Mouse (Mus musculus) kidney, embryonic 14.5 days (tissue): ENCODE data around the gene Nkiras2. TPM values are rescaled to one million over a fixed set of nuclear protein-coding genes. Genes with fewer than 3 reads are reported as not detected.
"Not testable (repeated sequence)": the region's sequence is repeated elsewhere in the genome, so short reads cannot be mapped to it uniquely, and the experiment has no call there.

Source experiments
- ATAC-seq: fragments of 200-750 bp; cut with Nextera tagmentation; 2 replicates; pipeline ENCODE4 v1.8.0; 2017; ENCODE audit warnings: moderate number of reproducible peaks, mild to moderate bottlenecking, moderate TSS enrichment, moderate library complexity; ENCODE audit not compliant: low FRiP score, low TSS enrichment
- H3K27ac ChIP-seq: fragments of 300-500 bp; sonication (generic); 2 replicates; pipeline ENCODE4 v1.5.1; 2014; ENCODE audit warnings: low read depth, mild to moderate bottlenecking, low read length, moderate library complexity, mixed read lengths
- H3K27me3 ChIP-seq: fragments of 300-500 bp; sonication (generic); 2 replicates; pipeline ENCODE4 v1.6.1; 2014; ENCODE audit warnings: mild to moderate bottlenecking, low read length; ENCODE audit not compliant: control insufficient read depth, insufficient read depth
- H3K36me3 ChIP-seq: fragments of 300-500 bp; sonication (generic); 2 replicates; pipeline ENCODE4 v1.6.1; 2014; ENCODE audit warnings: low read length, mixed read lengths; ENCODE audit not compliant: control insufficient read depth, insufficient read depth
- H3K4me1 ChIP-seq: fragments of 300-500 bp; sonication (generic); 2 replicates; pipeline ENCODE4 v1.6.1; 2014; ENCODE audit warnings: low read length, mixed read lengths; ENCODE audit not compliant: control insufficient read depth, insufficient read depth
- H3K4me2 ChIP-seq: fragments of 300-500 bp; sonication (generic); replicated peaks from 2 replicates; pipeline ENCODE4 v1.6.1; 2014; ENCODE audit warnings: low read depth, mild to moderate bottlenecking, low read length
- H3K4me3 ChIP-seq: fragments of 300-500 bp; sonication (generic); 2 replicates; pipeline ENCODE4 v1.5.1; 2014; ENCODE audit warnings: mild to moderate bottlenecking, low read length
- H3K9ac ChIP-seq: fragments of 300-500 bp; sonication (generic); 2 replicates; pipeline ENCODE4 v1.6.1; 2014; ENCODE audit warnings: low read depth, mild to moderate bottlenecking, low read length, moderate library complexity
- H3K9me3 ChIP-seq: fragments of 300-500 bp; sonication (generic); 2 replicates; pipeline ENCODE4 v1.6.1; 2016; ENCODE audit warnings: low read length; ENCODE audit not compliant: control insufficient read depth
- WGBS: fragments of 180-500 bp; shearing (Covaris S2); extraction: QIAGEN DNeasy Blood & Tissue Kit; methylation state at CpG from one replicate; pipeline ENCODE4 v1.1.7; 2014; 5-methylcytosine and 5-hydroxymethylcytosine counted together
- polyA plus RNA-seq: library from polyadenylated mRNA; unstranded; fragments of >200 nt; fragmentation: Nextera tagmentation; extraction: Ambion mirVana; gene quantifications from 2 replicates; pipeline ENCODE4 v1.2.1, GENCODE M21; 2014

Gene Nkiras2
- polyA plus RNA-seq, 1 experiment from 2014 or later: 67.6 TPM

- Histone ChIP-seq H3K27ac (no peak overlapping the region), H3K4me1 (no peaks in the 10 kb centered on the region), H3K4me3 (no peak overlapping the region), H3K9ac (no peak overlapping the region), H3K9me3 (no peaks in the 10 kb centered on the region), H3K4me2 (no peak overlapping the region), H3K36me3 (peaks cover 48% of the 10 kb centered on the region; the same call in 1 of the 2 replicates), H3K27me3 (no peaks in the 10 kb centered on the region)
- 64% methylated on average over 8 of the region's 8 CpGs for WGBS
- ATAC-seq: no peak
These were observed 41.0 kb upstream of the Nkiras2 start for GRCm38 (mm10) chr11:100577852-100578599.

- Histone ChIP-seq H3K4me2 (no peak overlapping the region), H3K4me1 (no peaks in the 10 kb centered on the region), H3K27ac (no peak overlapping the region), H3K4me3 (no peak overlapping the region), H3K36me3 (peaks cover 59% of the 10 kb centered on the region), H3K27me3 (no peaks in the 10 kb centered on the region), H3K9me3 (no peaks in the 10 kb centered on the region), H3K9ac (no peak overlapping the region)
- 89% methylated on average over 9 of the region's 9 CpGs for WGBS
- ATAC-seq: no peak
These were observed 39.8 kb upstream of the Nkiras2 start for GRCm38 (mm10) chr11:100579116-100579799.

- no peak; the same call in 1 of the 2 replicates for ATAC-seq
- Histone ChIP-seq H3K36me3 (peaks cover 70% of the 10 kb centered on the region), H3K27ac (no peak overlapping the region), H3K4me1 (no peaks in the 10 kb centered on the region), H3K4me2 (no peak overlapping the region), H3K27me3 (no peaks in the 10 kb centered on the region), H3K9ac (no peak overlapping the region), H3K9me3 (no peaks in the 10 kb centered on the region), H3K4me3 (no peak overlapping the region)
- WGBS: 55% methylated on average over 13 of the region's 13 CpGs
These were observed 38.8 kb upstream of the Nkiras2 start for GRCm38 (mm10) chr11:100580275-100580674.

- no peak overlapping the region for H3K4me3 ChIP-seq
- H3K9ac ChIP-seq: no peak overlapping the region
- H3K36me3 ChIP-seq: peaks cover 84% of the 10 kb centered on the region
- no peaks in the 10 kb centered on the region for H3K4me1 ChIP-seq
- ATAC-seq: no peak
- H3K4me2 ChIP-seq: no peak overlapping the region
- 75% methylated on average over 4 of the region's 4 CpGs for WGBS
- no peak overlapping the region for H3K27ac ChIP-seq
- no peaks in the 10 kb centered on the region for H3K27me3 ChIP-seq
- H3K9me3 ChIP-seq: no peaks in the 10 kb centered on the region
These were observed 37.3 kb upstream of the Nkiras2 start for GRCm38 (mm10) chr11:100581756-100582155.

GRCm38 (mm10) chr11:100582413-100582812, 36.6 kb upstream of the Nkiras2 start:
- not testable (repeated sequence) for H3K4me2 ChIP-seq, H3K9ac ChIP-seq, H3K27me3 ChIP-seq, H3K27ac ChIP-seq, ATAC-seq, H3K4me1 ChIP-seq, H3K9me3 ChIP-seq, H3K4me3 ChIP-seq
- WGBS: 100% methylated on average over 1 of the region's 1 CpGs
- peaks cover 91% of the 10 kb centered on the region for H3K36me3 ChIP-seq

GRCm38 (mm10) chr11:100582836-100583235, 36.2 kb upstream of the Nkiras2 start:
- H3K9ac ChIP-seq: no peak overlapping the region
- ATAC-seq: no peak
- H3K9me3 ChIP-seq: no peaks in the 10 kb centered on the region
- no peaks in the 10 kb centered on the region for H3K4me1 ChIP-seq
- peaks cover 93% of the 10 kb centered on the region for H3K36me3 ChIP-seq
- no peak overlapping the region for H3K27ac ChIP-seq
- no peak overlapping the region for H3K4me2 ChIP-seq
- WGBS: 92% methylated on average over 2 of the region's 2 CpGs
- H3K4me3 ChIP-seq: no peak overlapping the region
- no peaks in the 10 kb centered on the region for H3K27me3 ChIP-seq

GRCm38 (mm10) chr11:100584561-100584961, 34.5 kb upstream of the Nkiras2 start:
- 89% methylated on average over 7 of the region's 7 CpGs for WGBS
- peaks cover 96% of the 10 kb centered on the region for H3K36me3 ChIP-seq
- H3K9me3 ChIP-seq: no peaks in the 10 kb centered on the region
- no peak overlapping the region for H3K4me2 ChIP-seq
- ATAC-seq: no peak
- no peaks in the 10 kb centered on the region for H3K4me1 ChIP-seq
- H3K27ac ChIP-seq: no peak overlapping the region
- H3K9ac ChIP-seq: no peak overlapping the region
- H3K27me3 ChIP-seq: no peaks in the 10 kb centered on the region
- no peak overlapping the region for H3K4me3 ChIP-seq

GRCm38 (mm10) chr11:100585148-100585547, 33.9 kb upstream of the Nkiras2 start:
- no peak for ATAC-seq
- 95% methylated on average over 3 of the region's 3 CpGs for WGBS
- H3K4me1 ChIP-seq: no peaks in the 10 kb centered on the region
- no peak overlapping the region for H3K9ac ChIP-seq
- no peaks in the 10 kb centered on the region for H3K27me3 ChIP-seq
- no peak overlapping the region for H3K4me3 ChIP-seq
- H3K36me3 ChIP-seq: peaks cover 98% of the 10 kb centered on the region
- no peaks in the 10 kb centered on the region for H3K9me3 ChIP-seq
- H3K4me2 ChIP-seq: no peak overlapping the region
- no peak overlapping the region for H3K27ac ChIP-seq

- Histone ChIP-seq H3K36me3 (peaks cover 97% of the 10 kb centered on the region), H3K4me3 (no peak overlapping the region), H3K27me3 (no peaks in the 10 kb centered on the region), H3K27ac (no peak overlapping the region), H3K9ac (no peak overlapping the region), H3K4me2 (no peak overlapping the region), H3K9me3 (no peaks in the 10 kb centered on the region), H3K4me1 (no peaks in the 10 kb centered on the region)
- 94% methylated on average over 2 of the region's 2 CpGs for WGBS
- no peak for ATAC-seq
These were observed 30.6 kb upstream of the Nkiras2 start for GRCm38 (mm10) chr11:100588462-100588861.
